Mouse (Mus musculus) E14TG2a.4 (cell line): ENCODE results near the gene Acbd3.

Experiments
- CTCF ChIP-seq: conservative IDR thresholded peaks from 2 replicates; pipeline ENCODE4 v1.5.1; 2014; ENCODE audit warnings: low read length
- NANOG ChIP-seq: IDR thresholded peaks from 2 replicates; pipeline ENCODE4 v1.6.1; 2014; ENCODE audit warnings: borderline replicate concordance, low read length, mixed read lengths
- POU5F1 ChIP-seq: IDR thresholded peaks from 2 replicates; pipeline ENCODE4 v1.6.1; 2014; ENCODE audit warnings: low read length, borderline replicate concordance

DNA sequence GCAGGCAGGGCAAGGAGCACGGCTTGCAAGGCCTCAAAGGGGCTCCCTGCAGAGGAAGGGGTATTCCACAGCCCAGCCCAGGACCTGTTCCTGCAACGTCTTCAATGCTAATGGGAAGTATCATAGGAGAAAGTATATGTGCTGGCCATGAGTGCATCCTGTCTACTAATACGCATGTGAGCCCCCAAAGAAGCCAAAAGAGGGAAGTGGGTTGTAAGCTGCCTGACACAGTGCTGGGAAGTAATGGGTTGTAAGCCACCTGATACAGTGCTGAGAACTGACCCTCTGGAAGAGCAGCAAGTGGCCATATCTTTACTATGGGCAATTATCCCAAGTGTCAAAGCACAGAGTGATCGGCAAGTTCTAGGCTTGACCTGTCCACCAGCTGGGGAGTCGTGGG, 27.8 kb upstream of the Acbd3 start:
- TF ChIP-seq CTCF (no peak), NANOG (no peak), POU5F1 (no peak)
